Mouse (Mus musculus): Measurements from ENCODE around the gene Ptpn6.

GRCm38 (mm10) chr6:124676171-124676570, 62.3 kb downstream of the Ptpn6 start:
- TF ChIP-seq EP300 (IDR thresholded peaks at IDR 0.05; ENCODE audit: low read depth) (no peak), CTCF (IDR thresholded peaks at IDR 0.05; ENCODE audit: low read depth) (no peak)

Measured in liver, embryonic 14.5 days (tissue).